Mouse (Mus musculus): ENCODE data around the gene Pnpla6. TPM values are rescaled to one million over a fixed set of nuclear protein-coding genes. Genes with fewer than 3 reads are reported as not detected.

Gene Pnpla6
- total and polyA plus RNA-seq, 3 experiments = 25.1 to 61.5 (median 34.3) TPM

GRCm38 (mm10) chr8:3536940-3537339, 21.8 kb downstream of the Pnpla6 start:
- DNase-seq (ENCODE audit: low spot score) = no peak
- H3K9me3 ChIP-seq (replicated peaks) = no peaks in the 10 kb centered on the region
- H3K36me3 ChIP-seq (replicated peaks) = peaks cover 92% of the 10 kb centered on the region
- no peak for ATAC-seq (ENCODE audit: extremely low read depth, insufficient number of reproducible peaks, low FRiP score, poor library complexity, severe bottlenecking)
- H3K27me3 ChIP-seq (ENCODE audit: insufficient read depth, low read length) = no peaks in the 10 kb centered on the region
- peaks cover 12% of the 10 kb centered on the region for H3K4me1 ChIP-seq (ENCODE audit: insufficient read depth, low read depth, low read length)
- H3K4me3 ChIP-seq (ENCODE audit: low read depth, low read length) = no peak overlapping the region
- TF ChIP-seq POLR2AphosphoS5 (IDR thresholded peaks at IDR 0.05; ENCODE audit: insufficient replicate concordance, low read depth, low read length) = no peak
- no peak for TF ChIP-seq GATA1 (IDR thresholded peaks at IDR 0.05; ENCODE audit: borderline replicate concordance, low read length)
- TF ChIP-seq CTCF (IDR thresholded peaks at IDR 0.05; ENCODE audit: low read depth, low read length) = no peak
- TF ChIP-seq GATA2 (IDR thresholded peaks at IDR 0.05; ENCODE audit: borderline replicate concordance, low read depth, low read length) = no peak
- TF ChIP-seq TAL1 (conservative IDR thresholded peaks at IDR 0.05; ENCODE audit: low read depth, low read length) = no peak

GRCm38 (mm10) chr8:3537666-3538065, 22.5 kb downstream of the Pnpla6 start:
- no peak for ATAC-seq (ENCODE audit: extremely low read depth, insufficient number of reproducible peaks, low FRiP score, poor library complexity, severe bottlenecking)
- no peak for DNase-seq (ENCODE audit: low spot score)
- Histone ChIP-seq H3K9me3 (replicated peaks) (no peaks in the 10 kb centered on the region), H3K36me3 (replicated peaks) (peaks cover 90% of the 10 kb centered on the region), H3K4me3 (ENCODE audit: low read depth, low read length) (peak overlapping the region; percentile 31; the same call in 1 of the 2 replicates), H3K27me3 (ENCODE audit: insufficient read depth, low read length) (no peaks in the 10 kb centered on the region), H3K4me1 (ENCODE audit: insufficient read depth, low read depth, low read length) (peaks cover 12% of the 10 kb centered on the region)
- TF ChIP-seq CTCF (IDR thresholded peaks at IDR 0.05; ENCODE audit: low read depth, low read length) (no peak), GATA2 (IDR thresholded peaks at IDR 0.05; ENCODE audit: borderline replicate concordance, low read depth, low read length) (no peak)

GRCm38 (mm10) chr8:3539146-3539545, 24.0 kb downstream of the Pnpla6 start:
- peaks cover 12% of the 10 kb centered on the region for H3K4me1 ChIP-seq (ENCODE audit: insufficient read depth, low read depth, low read length)
- H3K4me3 ChIP-seq (ENCODE audit: low read depth, low read length) = no peak overlapping the region
- no peaks in the 10 kb centered on the region for H3K9me3 ChIP-seq (replicated peaks)
- TF ChIP-seq POLR2AphosphoS5 (IDR thresholded peaks at IDR 0.05; ENCODE audit: insufficient replicate concordance, low read depth, low read length) = no peak
- TF ChIP-seq GATA1 (IDR thresholded peaks at IDR 0.05; ENCODE audit: borderline replicate concordance, low read length) = no peak
- no peak for TF ChIP-seq CTCF (IDR thresholded peaks at IDR 0.05; ENCODE audit: low read depth, low read length)
- DNase-seq (ENCODE audit: low spot score) = no peak
- peaks cover 92% of the 10 kb centered on the region for H3K36me3 ChIP-seq (replicated peaks)
- no peak for ATAC-seq (ENCODE audit: extremely low read depth, insufficient number of reproducible peaks, low FRiP score, poor library complexity, severe bottlenecking)
- H3K27me3 ChIP-seq (ENCODE audit: insufficient read depth, low read length) = no peaks in the 10 kb centered on the region

GRCm38 (mm10) chr8:3540076-3540475, 24.9 kb downstream of the Pnpla6 start:
- Histone ChIP-seq H3K36me3 (replicated peaks) (peaks cover 95% of the 10 kb centered on the region), H3K9me3 (replicated peaks) (no peaks in the 10 kb centered on the region)
- no peak for ATAC-seq (ENCODE audit: extremely low read depth, insufficient number of reproducible peaks, low FRiP score, poor library complexity, severe bottlenecking)

GRCm38 (mm10) chr8:3546511-3546910, 31.3 kb downstream of the Pnpla6 start:
- H3K9me3 ChIP-seq (replicated peaks) = no peaks in the 10 kb centered on the region
- TF ChIP-seq CTCF (IDR thresholded peaks at IDR 0.05; ENCODE audit: low read depth, low read length) (no peak), GATA2 (IDR thresholded peaks at IDR 0.05; ENCODE audit: borderline replicate concordance, low read depth, low read length) (no peak), POLR2AphosphoS5 (IDR thresholded peaks at IDR 0.05; ENCODE audit: insufficient replicate concordance, low read depth, low read length) (no peak), GATA1 (IDR thresholded peaks at IDR 0.05; ENCODE audit: borderline replicate concordance, low read length) (no peak), TAL1 (conservative IDR thresholded peaks at IDR 0.05; ENCODE audit: low read depth, low read length) (no peak)
- no peak overlapping the region for H3K4me3 ChIP-seq (ENCODE audit: low read depth, low read length)
- H3K4me1 ChIP-seq (ENCODE audit: insufficient read depth, low read depth, low read length) = no peaks in the 10 kb centered on the region
- no peak for ATAC-seq (ENCODE audit: extremely low read depth, insufficient number of reproducible peaks, low FRiP score, poor library complexity, severe bottlenecking)
- no peaks in the 10 kb centered on the region for H3K27me3 ChIP-seq (ENCODE audit: insufficient read depth, low read length)
- peaks cover 35% of the 10 kb centered on the region for H3K36me3 ChIP-seq (replicated peaks)
- no peak for DNase-seq (ENCODE audit: low spot score)

More at GRCm38 (mm10) chr8:3540076-3540475, 24.9 kb downstream of the Pnpla6 start:
- Histone ChIP-seq H3K4me1 (ENCODE audit: insufficient read depth, low read depth, low read length) (peaks cover 12% of the 10 kb centered on the region), H3K4me3 (ENCODE audit: low read depth, low read length) (no peak overlapping the region), H3K27me3 (ENCODE audit: insufficient read depth, low read length) (no peaks in the 10 kb centered on the region)
- DNase-seq (ENCODE audit: low spot score) = no peak
- TF ChIP-seq TAL1 (conservative IDR thresholded peaks at IDR 0.05; ENCODE audit: low read depth, low read length) = no peak
- no peak for TF ChIP-seq GATA2 (IDR thresholded peaks at IDR 0.05; ENCODE audit: borderline replicate concordance, low read depth, low read length)
- no peak for TF ChIP-seq CTCF (IDR thresholded peaks at IDR 0.05; ENCODE audit: low read depth, low read length)
- no peak for TF ChIP-seq POLR2AphosphoS5 (IDR thresholded peaks at IDR 0.05; ENCODE audit: insufficient replicate concordance, low read depth, low read length)
- no peak for TF ChIP-seq GATA1 (IDR thresholded peaks at IDR 0.05; ENCODE audit: borderline replicate concordance, low read length)

- ATAC-seq (ENCODE audit: extremely low read depth, insufficient number of reproducible peaks, low FRiP score, poor library complexity, severe bottlenecking) (no peak), DNase-seq (ENCODE audit: low spot score) (no peak)
- H3K4me3 ChIP-seq (ENCODE audit: low read depth, low read length) = no peak overlapping the region
- no peaks in the 10 kb centered on the region for H3K4me1 ChIP-seq (ENCODE audit: insufficient read depth, low read depth, low read length)
- 0 out of 2 replicates have a peak, but pooled peaks cover 5% of the 10 kb centered on the region for H3K27me3 ChIP-seq (ENCODE audit: insufficient read depth, low read length)
- no peak for TF ChIP-seq TAL1 (conservative IDR thresholded peaks at IDR 0.05; ENCODE audit: low read depth, low read length)
- TF ChIP-seq GATA1 (IDR thresholded peaks at IDR 0.05; ENCODE audit: borderline replicate concordance, low read length) = no peak
- H3K9me3 ChIP-seq (replicated peaks) = no peaks in the 10 kb centered on the region
- H3K36me3 ChIP-seq (replicated peaks) = no peaks in the 10 kb centered on the region
Observed at GRCm38 (mm10) chr8:3552240-3552639, 37.1 kb downstream of the Pnpla6 start.

- ATAC-seq (ENCODE audit: extremely low read depth, insufficient number of reproducible peaks, low FRiP score, poor library complexity, severe bottlenecking) = no peak
- no peak for DNase-seq (ENCODE audit: low spot score)
- Histone ChIP-seq H3K4me3 (ENCODE audit: low read depth, low read length) (no peak overlapping the region), H3K27me3 (ENCODE audit: insufficient read depth, low read length) (0 out of 2 replicates have a peak, but pooled peaks cover 5% of the 10 kb centered on the region), H3K4me1 (ENCODE audit: insufficient read depth, low read depth, low read length) (no peaks in the 10 kb centered on the region), H3K36me3 (replicated peaks) (no peaks in the 10 kb centered on the region), H3K9me3 (replicated peaks) (no peaks in the 10 kb centered on the region)
- TF ChIP-seq CTCF (IDR thresholded peaks at IDR 0.05; ENCODE audit: low read depth, low read length) (no peak), GATA1 (IDR thresholded peaks at IDR 0.05; ENCODE audit: borderline replicate concordance, low read length) (no peak), POLR2AphosphoS5 (IDR thresholded peaks at IDR 0.05; ENCODE audit: insufficient replicate concordance, low read depth, low read length) (no peak), TAL1 (conservative IDR thresholded peaks at IDR 0.05; ENCODE audit: low read depth, low read length) (no peak), GATA2 (IDR thresholded peaks at IDR 0.05; ENCODE audit: borderline replicate concordance, low read depth, low read length) (no peak)
Observed at GRCm38 (mm10) chr8:3556114-3556513, 40.9 kb downstream of the Pnpla6 start.
